Mouse (Mus musculus): ENCODE measurements at regions not wholly inside any gene's neighbourhood (a gene's known extent, or its start where the extent isn't known, plus 50 kb on each side); places are given as distances from the start of the nearest gene placed in this dataset.
"Not testable (repeated sequence)": the region's sequence is repeated elsewhere in the genome, so short reads cannot be mapped to it uniquely, and the experiment has no call there.

GRCm38 (mm10) chr1:95397188-95397587 is 83.8 kb downstream of the Fam174a start:
- DNase-seq (ENCODE audit: low spot score): peak; percentile 37

GRCm38 (mm10) chr1:95399764-95400163 is 86.3 kb downstream of the Fam174a start:
- DNase-seq (ENCODE audit: low spot score): no peak

GRCm38 (mm10) chr1:95422253-95422652 is 108.8 kb downstream of the Fam174a start:
- DNase-seq (ENCODE audit: low spot score): no peak

- DNase-seq (ENCODE audit: low spot score): no peak
Observed at GRCm38 (mm10) chr1:95425420-95425819, 112.0 kb downstream of the Fam174a start.

- DNase-seq (ENCODE audit: low spot score): no peak
Observed at GRCm38 (mm10) chr1:95437155-95437554, 123.7 kb downstream of the Fam174a start.

- no peak for DNase-seq (ENCODE audit: low spot score)
Observed at GRCm38 (mm10) chr1:95445541-95445940, 132.1 kb downstream of the Fam174a start.

- DNase-seq (ENCODE audit: low spot score): no peak
Observed at GRCm38 (mm10) chr1:95448962-95449558, 135.6 kb downstream of the Fam174a start.

GRCm38 (mm10) chr1:95450920-95451332 is 137.5 kb downstream of the Fam174a start:
- DNase-seq (ENCODE audit: low spot score): no peak

- peak; percentile 87 for DNase-seq (ENCODE audit: low spot score)
Observed at GRCm38 (mm10) chr1:95451755-95452154, 138.3 kb downstream of the Fam174a start.

- no peak for DNase-seq (ENCODE audit: low spot score)
Observed at GRCm38 (mm10) chr1:95454246-95454645, 140.8 kb downstream of the Fam174a start.

GRCm38 (mm10) chr1:95459355-95459754 is 145.9 kb downstream of the Fam174a start:
- DNase-seq (ENCODE audit: low spot score): no peak

GRCm38 (mm10) chr1:95468095-95468494 is 154.7 kb downstream of the Fam174a start:
- DNase-seq (ENCODE audit: low spot score): no peak

- DNase-seq (ENCODE audit: low spot score): no peak
Observed at GRCm38 (mm10) chr1:95468772-95469171, 155.3 kb downstream of the Fam174a start.

- no peak for DNase-seq (ENCODE audit: low spot score)
Observed at GRCm38 (mm10) chr1:95470491-95470890, 157.1 kb downstream of the Fam174a start.

GRCm38 (mm10) chr1:95493004-95493403 is 174.4 kb downstream of the St8sia4 start:
- DNase-seq (ENCODE audit: low spot score): no peak

GRCm38 (mm10) chr1:95500671-95501070 is 166.7 kb downstream of the St8sia4 start:
- not testable (repeated sequence) for DNase-seq (ENCODE audit: low spot score)

- DNase-seq (ENCODE audit: low spot score): no peak
Observed at GRCm38 (mm10) chr1:95508718-95509117, 158.7 kb downstream of the St8sia4 start.

GRCm38 (mm10) chr1:95528726-95529125 is 138.6 kb downstream of the St8sia4 start:
- DNase-seq (ENCODE audit: low spot score): no peak

- DNase-seq (ENCODE audit: low spot score): no peak
Observed at GRCm38 (mm10) chr1:95531017-95531416, 136.4 kb downstream of the St8sia4 start.
